Comparison of ENCODE assay signal across 8 mouse cellular contexts in genomic region chr17:56036176-56036900, GRCm38 (mm10). TPM values are rescaled to one million over a fixed set of nuclear protein-coding genes. Genes with fewer than 3 reads are reported as not detected.
DNase-seq lines count a peak whose midpoint lies in the region; ATAC-seq and TF ChIP-seq lines count a peak whose summit lies in the region.

TSS of gene Sh3gl1 (minus strand) at chr17:56036635.

- peak within 1 kb of the TSS; percentile 88 for H3K9ac ChIP-seq in MEL (ENCODE audit: control insufficient read depth, low read depth, low read length, poor library complexity, severe bottlenecking)
- peak within 1 kb of the TSS; percentile 68 for H3K9ac ChIP-seq in forebrain, postnatal 0 days
- H3K9ac ChIP-seq in lung, embryonic 15.5 days, result peak within 1 kb of the TSS; percentile 93

- TF ChIP-seq RAD21 in MEL (IDR thresholded peaks at IDR 0.05; ENCODE audit: low read depth, low read length), result no peak

- no peaks in the 10 kb centered on the region for H3K27me3 ChIP-seq in MEL (ENCODE audit: control insufficient read depth in 1 of 2, insufficient read depth in 2 of 2, low read length in 2 of 2)
- H3K27me3 ChIP-seq in cerebellum, adult 2 months (ENCODE audit: control insufficient read depth, insufficient read depth, low read length), result no peaks in the 10 kb centered on the region
- no peaks in the 10 kb centered on the region for H3K27me3 ChIP-seq in forebrain, postnatal 0 days (ENCODE audit: insufficient read depth, low read length)
- H3K27me3 ChIP-seq in lung, embryonic 15.5 days, result no peaks in the 10 kb centered on the region

- H3K36me3 ChIP-seq in MEL (ENCODE audit: control insufficient read depth in 1 of 2, insufficient read depth in 2 of 2, low read length in 2 of 2), result peaks cover 0 to 44% of the 10 kb centered on the region in 2 experiments; a peak in 2 of 4 replicates
- H3K36me3 ChIP-seq in forebrain, postnatal 0 days (ENCODE audit: insufficient read depth), result peaks cover 9% of the 10 kb centered on the region
- 0 out of 2 replicates have a peak, but pooled peaks cover 6% of the 10 kb centered on the region for H3K36me3 ChIP-seq in lung, embryonic 15.5 days

- H3K4me3 ChIP-seq in MEL (ENCODE audit: control insufficient read depth in 1 of 2, insufficient read depth in 1 of 2, low read depth in 2 of 2, low read length in 2 of 2), result peak within 1 kb of the TSS; percentile 80 to 84
- H3K4me3 ChIP-seq in cerebellum, adult 2 months (replicated peaks; ENCODE audit: insufficient read depth, low read depth, low read length), result peak within 1 kb of the TSS; percentile 69
- H3K4me3 ChIP-seq in forebrain, postnatal 0 days (ENCODE audit: low read depth, low read length), result peak within 1 kb of the TSS; percentile 71
- peak within 1 kb of the TSS; percentile 88 for H3K4me3 ChIP-seq in lung, embryonic 15.5 days

- peak; percentile 91 for ATAC-seq in forebrain, postnatal 0 days
- peak; percentile 90 for ATAC-seq in lung, embryonic 15.5 days (ENCODE audit: borderline replicate concordance, extremely low read depth, low FRiP score, low TSS enrichment)

- peaks cover 15 to 35% of the 10 kb centered on the region in 2 experiments for H3K4me1 ChIP-seq in MEL (ENCODE audit: control insufficient read depth in 1 of 2, insufficient read depth in 2 of 2, low read length in 2 of 2)
- H3K4me1 ChIP-seq in cerebellum, adult 2 months (ENCODE audit: control insufficient read depth, insufficient read depth, low read length), result peaks cover 20% of the 10 kb centered on the region
- H3K4me1 ChIP-seq in forebrain, postnatal 0 days (ENCODE audit: insufficient read depth), result peaks cover 8% of the 10 kb centered on the region; the same call in 1 of the 2 replicates
- H3K4me1 ChIP-seq in lung, embryonic 15.5 days, result peaks cover 44% of the 10 kb centered on the region

- peak; percentile 99 for DNase-seq in MEL (ENCODE audit: low read depth, low spot score)
- DNase-seq in cerebellum, adult 2 months, result peak; percentile 99 to 100
- peak; percentile 100 for DNase-seq in forebrain, postnatal 0 days
- peak; percentile 100 for DNase-seq in heart, postnatal 4 days
- DNase-seq in layer of hippocampus, adult 8-10 months (ENCODE audit: low spot score in 2 of 2), result peak; percentile 98 to 99
- DNase-seq in ovary, adult 18-20 months (ENCODE audit: low spot score), result peak; percentile 98
- DNase-seq in thymus, postnatal 0 days (ENCODE audit: low spot score), result peak; percentile 100

- H3K4me2 ChIP-seq in forebrain, postnatal 0 days (ENCODE audit: low read depth), result peak within 1 kb of the TSS; percentile 53
- peak within 1 kb of the TSS; percentile 68 for H3K4me2 ChIP-seq in lung, embryonic 15.5 days

- H3K9me3 ChIP-seq in MEL (replicated peaks; ENCODE audit: insufficient read depth, low read length), result no peaks in the 10 kb centered on the region
- no peaks in the 10 kb centered on the region for H3K9me3 ChIP-seq in forebrain, postnatal 0 days (ENCODE audit: low read length)
- no peaks in the 10 kb centered on the region for H3K9me3 ChIP-seq in lung, embryonic 15.5 days

- peak in 1 of 2 experiments; percentile 75; a peak in 2 of 4 replicates for TF ChIP-seq EP300 in MEL (IDR thresholded peaks at IDR 0.05; ENCODE audit: low read depth in 1 of 2, low read length in 2 of 2)

- WGBS in cerebellum, adult 2 months, result under 1% methylated on average over 74 of the region's 74 CpGs
- whole genome bisulfite sequencing in forebrain, postnatal 0 days, result under 1% methylated on average over 74 of the region's 74 CpGs
- WGBS in lung, embryonic 15.5 days, result under 1% methylated on average over 74 of the region's 74 CpGs

- H3K27ac ChIP-seq in MEL (ENCODE audit: control insufficient read depth, low read depth, low read length), result peak within 1 kb of the TSS; percentile 72
- H3K27ac ChIP-seq in cerebellum, adult 2 months (ENCODE audit: insufficient read depth, low read length), result peak within 1 kb of the TSS; percentile 74
- H3K27ac ChIP-seq in forebrain, postnatal 0 days (ENCODE audit: low read depth, low read length), result peak within 1 kb of the TSS; percentile 82
- H3K27ac ChIP-seq in lung, embryonic 15.5 days, result peak within 1 kb of the TSS; percentile 88

- peak; percentile 74 to 92; a peak in 3 of 4 replicates for TF ChIP-seq POLR2A in MEL (IDR thresholded peaks at IDR 0.05; ENCODE audit: control insufficient read depth in 1 of 2, insufficient read depth in 1 of 2, low read depth in 1 of 2, low read length in 2 of 2, poor library complexity in 1 of 2)
- TF ChIP-seq POLR2A in cerebellum, adult 2 months (IDR thresholded peaks at IDR 0.05; ENCODE audit: borderline replicate concordance, insufficient read depth, low read length), result peak; percentile 78

- peaks cover 59% of the 10 kb centered on the region for H3K79me2 ChIP-seq in MEL (ENCODE audit: control insufficient read depth, insufficient read depth, low read length, poor library complexity)

- TF ChIP-seq CTCF in MEL (IDR thresholded peaks at IDR 0.05 in 2 of 3, conservative IDR thresholded peaks at IDR 0.05 in 1 of 3; ENCODE audit: control insufficient read depth in 1 of 3, insufficient read depth in 1 of 3, low read depth in 2 of 3, low read length in 3 of 3, poor library complexity in 1 of 3, severe bottlenecking in 1 of 3), result peak; percentile 89 to 99 (median 93)
- TF ChIP-seq CTCF in cerebellum, adult 2 months (IDR thresholded peaks at IDR 0.05; ENCODE audit: borderline replicate concordance, insufficient read depth, low read depth, low read length), result peak; percentile 94
- TF ChIP-seq CTCF in forebrain, postnatal 0 days (IDR thresholded peaks at IDR 0.05; ENCODE audit: low read depth), result peak; percentile 100

TF ChIP-seq in MEL, 35 proteins besides CTCF, POLR2A, EP300 and RAD21 (continues in another document):
- 0 out of 2 replicates have a peak, but pooled peaks have one; percentile 75 for TF ChIP-seq E2F4 (IDR thresholded peaks at IDR 0.05; ENCODE audit: borderline replicate concordance, low read depth, low read length)
- TF ChIP-seq CHD1 (IDR thresholded peaks at IDR 0.05; ENCODE audit: low read depth, low read length), result no peak
- peak; percentile 66; the same call in 1 of the 2 replicates for TF ChIP-seq KAT2A (conservative IDR thresholded peaks at IDR 0.05; ENCODE audit: low read depth, low read length)
- TF ChIP-seq ETS1 (IDR thresholded peaks at IDR 0.05; ENCODE audit: low read depth, low read length), result peak; percentile 75
- TF ChIP-seq POLR2AphosphoS2 (IDR thresholded peaks at IDR 0.05; ENCODE audit: low read length), result peak; percentile 87
- no peak for TF ChIP-seq POLR2AphosphoS5 (IDR thresholded peaks at IDR 0.05; ENCODE audit: borderline replicate concordance, low read depth, low read length)
- TF ChIP-seq ZC3H11A (IDR thresholded peaks at IDR 0.05; ENCODE audit: low read depth, low read length), result no peak
- TF ChIP-seq UBTF (IDR thresholded peaks at IDR 0.05; ENCODE audit: borderline replicate concordance, insufficient read depth, low read depth, low read length), result 0 out of 2 replicates have a peak, but pooled peaks have one; percentile 53
- TF ChIP-seq TAL1 (IDR thresholded peaks at IDR 0.05; ENCODE audit: low read length), result no peak
- TF ChIP-seq USF1 (IDR thresholded peaks at IDR 0.05; ENCODE audit: low read depth, low read length), result no peak
- no peak for TF ChIP-seq ZKSCAN1 (IDR thresholded peaks at IDR 0.05; ENCODE audit: low read depth, low read length)
- no peak for TF ChIP-seq MEF2A (IDR thresholded peaks at IDR 0.05; ENCODE audit: extremely low read depth, insufficient replicate concordance, low read depth, low read length, poor library complexity, severe bottlenecking)
- TF ChIP-seq HCFC1 (IDR thresholded peaks at IDR 0.05; ENCODE audit: low read depth, low read length), result peak; percentile 93
- TF ChIP-seq TBP (IDR thresholded peaks at IDR 0.05; ENCODE audit: low read depth, low read length), result peak; percentile 89
- no peak for TF ChIP-seq USF2 (IDR thresholded peaks at IDR 0.05; ENCODE audit: borderline replicate concordance in 1 of 2, insufficient read depth in 1 of 2, low read depth in 1 of 2, low read length in 2 of 2)
- no peak for TF ChIP-seq SMC3 (IDR thresholded peaks at IDR 0.05; ENCODE audit: low read depth, low read length)
- 0 out of 2 replicates have a peak, but pooled peaks have one; percentile 44 for TF ChIP-seq MYB (IDR thresholded peaks at IDR 0.05; ENCODE audit: low read depth, low read length)
- 0 out of 2 replicates have a peak, but pooled peaks have one; percentile 79 for TF ChIP-seq MAZ (IDR thresholded peaks at IDR 0.05; ENCODE audit: low read depth, low read length)
- peak; percentile 10; the same call in 1 of the 2 replicates for TF ChIP-seq GATA1 (IDR thresholded peaks at IDR 0.05; ENCODE audit: low read depth, low read length)
- peak; percentile 92 for TF ChIP-seq NELFE (IDR thresholded peaks at IDR 0.05; ENCODE audit: low read depth, low read length)
- peak; percentile 52; the same call in 1 of the 2 replicates for TF ChIP-seq BHLHE40 (IDR thresholded peaks at IDR 0.05; ENCODE audit: borderline replicate concordance, low read depth, low read length)
- no peak for TF ChIP-seq ZNF384 (IDR thresholded peaks at IDR 0.05; ENCODE audit: low read depth, low read length)
- no peak for TF ChIP-seq MAFK (IDR thresholded peaks at IDR 0.05; ENCODE audit: borderline replicate concordance, low read depth, low read length)
- peak; percentile 93 for TF ChIP-seq MXI1 (IDR thresholded peaks at IDR 0.05; ENCODE audit: low read depth, low read length)
- peak; percentile 90 for TF ChIP-seq ELF1 (IDR thresholded peaks at IDR 0.05; ENCODE audit: low read depth, low read length)
- TF ChIP-seq TCF12 (IDR thresholded peaks at IDR 0.05; ENCODE audit: low read depth, low read length), result peak; percentile 72
- 0 out of 2 replicates have a peak, but pooled peaks have one; percentile 27 for TF ChIP-seq CHD2 (IDR thresholded peaks at IDR 0.05; ENCODE audit: low read length)
- TF ChIP-seq GABPA (IDR thresholded peaks at IDR 0.05; ENCODE audit: low read depth, low read length), result peak; percentile 78; the same call in 1 of the 2 replicates

RNA-seq across cellular contexts. Expression of gene Sh3gl1, which starts in this region (rescaled TPM):
- 36.7 and 41.0 TPM in 2 replicates for total RNA-seq in MEL (2012; rRNA removed)
- 10 to 100 TPM in 1 of 2 experiments, not detected in 1; 78.4 TPM for polyA plus RNA-seq in MEL (2012; ENCODE audit: insufficient read depth in 1 of 2, insufficient read length in 2 of 2, low read depth in 1 of 2, low replicate concordance in 2 of 2, missing spikeins in 1 of 2)
- polyA plus RNA-seq in cerebellum, adult 2 months (2012; rRNA removed), result 69.5 and 82.5 TPM in 2 replicates
- total RNA-seq in forebrain, postnatal 0 days (2014; rRNA removed), result 65.1 and 74.5 TPM in 2 replicates
- 93.2 and 99.0 TPM in 2 replicates for polyA plus RNA-seq in forebrain, postnatal 0 days (2015; fragmentation: Nextera tagmentation; extraction: Ambion mirVana)
- total RNA-seq in heart, postnatal 4 days (2021), result 10 to 100 TPM; 37.8 to 38.5 TPM
- total RNA-seq in layer of hippocampus, adult 8-10 months (2022), result 10 to 100 TPM; 44.1 to 55.6 (median 52.1) TPM
- 169 and 174 TPM in 2 replicates for polyA plus RNA-seq in lung, embryonic 15.5 days (2015; fragmentation: Nextera tagmentation; extraction: Ambion mirVana)
- polyA plus RNA-seq in thymus, postnatal 0 days (2015; fragmentation: Nextera tagmentation; extraction: Ambion mirVana), result 117 and 129 TPM in 2 replicates

Comparison
In these comparisons a context has a peak if more than half of its experiments do, and no peak if none do; other contexts are left out.
1. Peak in every context shown above with its lines: DNase-seq, ATAC-seq, H3K4me3 ChIP-seq and H3K27ac ChIP-seq.